Mouse (Mus musculus) cerebellum, adult 2 months (tissue): ENCODE results near the gene Arfgef3.

ENCODE experiments used
- CTCF ChIP-seq: fragments of 200-500 bp; IDR thresholded peaks from 2 replicates; pipeline ENCODE4 v1.5.1; 2011; ENCODE audit warnings: low read depth, mild to moderate bottlenecking, control low read depth, low read length, moderate library complexity, borderline replicate concordance; ENCODE audit not compliant: insufficient read depth
- POLR2A ChIP-seq: fragments of 200-500 bp; IDR thresholded peaks from 2 replicates; pipeline ENCODE4 v1.6.1; 2011; ENCODE audit warnings: low read length, control low read depth, borderline replicate concordance; ENCODE audit not compliant: insufficient read depth

DNA sequence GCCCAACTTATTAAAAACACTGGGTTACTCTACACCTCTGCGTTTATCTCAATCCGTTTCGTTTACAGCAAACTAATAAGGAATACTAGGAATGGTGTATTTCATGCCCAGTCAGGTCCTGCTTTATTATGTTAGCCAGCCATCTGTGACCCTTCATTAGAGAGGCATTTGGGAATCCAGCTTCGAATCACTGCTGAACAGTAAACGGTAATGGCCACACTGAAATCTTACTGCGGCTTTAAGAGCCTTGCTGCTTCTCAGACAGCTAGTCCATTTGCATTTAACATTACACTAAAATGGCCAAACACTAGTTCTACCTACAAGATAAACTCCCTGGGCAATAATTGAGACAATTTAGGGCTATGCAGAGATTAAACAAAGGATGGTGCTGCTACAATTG lies 1.7 kb downstream of the Arfgef3 start:
- TF ChIP-seq CTCF (no peak), POLR2A (no peak)
